Mouse (Mus musculus) heart, embryonic 14.5 days (tissue): Measurements from ENCODE around the gene Hpcal1. TPM values are rescaled to one million over a fixed set of nuclear protein-coding genes. Genes with fewer than 3 reads are reported as not detected.

ENCODE experiments used
- ATAC-seq: fragments of 200-750 bp; cut with Nextera tagmentation; 2 replicates; pipeline ENCODE4 v1.8.0; 2017; ENCODE audit warnings: low read depth, moderate TSS enrichment; ENCODE audit not compliant: insufficient number of reproducible peaks, insufficient read depth, low FRiP score
- H3K27ac ChIP-seq, 2 experiments: fragments of 200-500 bp in 1 of 2; fragments of 300-500 bp in 1 of 2; sonication (generic) in 1 of 2; replicated peaks in 1 of 2; 2 replicates each; pipeline ENCODE4 v1.5.1; 2012 to 2014; ENCODE audit warnings: low read depth in 2 of 2, low read length in 2 of 2, control low read depth in 1 of 2, mild to moderate bottlenecking in 1 of 2, mixed read lengths in 1 of 2; ENCODE audit not compliant: control insufficient read depth in 1 of 2, insufficient read depth in 1 of 2
- H3K27me3 ChIP-seq: fragments of 300-500 bp; sonication (generic); 2 replicates; pipeline ENCODE4 v1.6.1; 2014; ENCODE audit warnings: mild to moderate bottlenecking, low read length, control low read depth; ENCODE audit not compliant: control insufficient read depth, insufficient read depth
- H3K36me3 ChIP-seq: fragments of 300-500 bp; sonication (generic); 2 replicates; pipeline ENCODE4 v1.6.1; 2014; ENCODE audit warnings: mild to moderate bottlenecking, control low read depth, low read length, mixed read lengths; ENCODE audit not compliant: control insufficient read depth, insufficient read depth
- H3K4me1 ChIP-seq, 2 experiments: fragments of 200-500 bp in 1 of 2; fragments of 300-500 bp in 1 of 2; sonication (generic) in 1 of 2; 2 replicates each; pipeline ENCODE4 v1.6.1; 2012 to 2014; ENCODE audit warnings: low read length in 2 of 2, control low read depth in 1 of 2, mixed read lengths in 1 of 2; ENCODE audit not compliant: control insufficient read depth in 2 of 2, insufficient read depth in 2 of 2
- H3K4me2 ChIP-seq: fragments of 300-500 bp; sonication (generic); 2 replicates; pipeline ENCODE4 v1.6.1; 2014; ENCODE audit warnings: mild to moderate bottlenecking, low read length
- H3K4me3 ChIP-seq, 2 experiments: fragments of 200-500 bp in 1 of 2; fragments of 300-500 bp in 1 of 2; sonication (generic) in 1 of 2; 2 replicates each; pipeline ENCODE4 v1.5.1; 2012 to 2014; ENCODE audit warnings: low read length in 2 of 2, mild to moderate bottlenecking in 2 of 2, control low read depth in 1 of 2, low read depth in 1 of 2, moderate library complexity in 1 of 2; ENCODE audit not compliant: control insufficient read depth in 1 of 2, insufficient read depth in 1 of 2
- H3K9ac ChIP-seq: fragments of 300-500 bp; sonication (generic); 2 replicates; pipeline ENCODE4 v1.6.1; 2014; ENCODE audit warnings: mild to moderate bottlenecking, low read length
- H3K9me3 ChIP-seq: fragments of 300-500 bp; sonication (generic); 2 replicates; pipeline ENCODE4 v1.6.1; 2016; ENCODE audit warnings: low read length, control low read depth; ENCODE audit not compliant: control insufficient read depth
- WGBS: fragments of 180-500 bp; shearing (Covaris S2); extraction: QIAGEN DNeasy Blood & Tissue Kit; methylation state at CpG from one replicate; pipeline ENCODE4 v1.1.7; 2014; 5-methylcytosine and 5-hydroxymethylcytosine counted together
- polyA plus RNA-seq: library from polyadenylated mRNA; unstranded; fragments of >200 nt; fragmentation: Nextera tagmentation; extraction: Ambion mirVana; gene quantifications from 2 replicates; pipeline ENCODE4 v1.2.1, GENCODE M21; 2014

Hpcal1 gene
- polyA plus RNA-seq, 1 experiment from 2014 or later: 22.5 TPM

DNA sequence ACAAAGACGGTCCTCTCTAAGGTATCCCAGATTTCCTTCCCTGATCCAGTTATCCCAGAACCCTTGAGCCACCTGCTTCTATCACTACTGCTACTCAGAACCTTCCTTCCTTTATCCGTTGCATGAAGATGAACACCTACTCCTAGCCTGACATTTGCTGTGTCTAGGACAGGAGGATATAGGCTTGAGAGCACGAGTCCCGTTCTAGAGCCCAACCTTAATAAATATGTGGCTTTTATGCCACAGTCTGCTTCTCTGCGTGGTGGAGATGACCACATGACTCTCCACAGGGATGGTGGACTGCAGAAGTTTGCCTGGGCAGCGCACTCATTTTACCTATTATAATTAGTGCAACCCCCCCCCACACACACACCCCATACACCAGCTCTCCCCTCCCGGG is 16.9 kb upstream of the Hpcal1 start:
- Histone ChIP-seq H3K9me3 (no peaks in the 10 kb centered on the region), H3K4me3 (no peak overlapping the region), H3K36me3 (no peaks in the 10 kb centered on the region), H3K4me2 (no peak overlapping the region), H3K4me1 (peaks cover 7 to 10% of the 10 kb centered on the region in 2 experiments; a peak in 2 of 4 replicates), H3K9ac (no peak overlapping the region), H3K27me3 (no peaks in the 10 kb centered on the region), H3K27ac (no peak overlapping the region)
- ATAC-seq: no peak
- 37% methylated on average over 7 of the region's 7 CpGs for WGBS

DNA sequence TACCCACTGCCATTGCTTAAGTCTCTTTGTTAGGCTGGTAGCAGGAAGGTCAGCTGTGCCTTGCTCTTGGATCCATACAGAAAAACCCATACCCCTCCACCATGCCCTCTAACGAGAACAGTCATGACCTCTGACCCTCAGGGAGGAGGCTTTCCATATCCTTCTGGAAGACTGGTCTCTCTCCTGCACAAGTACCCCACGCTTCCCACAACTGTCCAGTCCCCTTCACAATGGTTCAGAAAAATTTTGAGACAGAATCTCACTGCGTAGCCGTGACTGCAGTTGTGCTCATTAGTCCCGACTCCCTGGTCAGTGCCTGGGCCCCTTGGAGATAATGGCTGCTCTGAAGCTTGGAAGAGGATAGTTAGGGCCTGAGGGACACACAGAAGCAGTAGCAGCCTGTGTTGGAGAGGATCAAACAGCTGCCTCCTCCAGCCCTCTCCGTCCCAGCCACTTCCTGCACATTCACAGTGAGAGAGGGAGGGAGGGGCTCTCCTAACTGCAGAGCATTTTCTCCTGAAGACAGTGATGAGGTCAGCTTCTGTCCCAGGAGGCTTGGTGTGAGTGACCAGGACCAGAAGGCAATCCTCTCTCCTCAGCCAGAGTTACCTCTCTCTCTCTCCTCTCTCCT is 16.4 kb upstream of the Hpcal1 start:
- no peaks in the 10 kb centered on the region for H3K36me3 ChIP-seq
- H3K4me1 ChIP-seq: peaks cover 7 to 10% of the 10 kb centered on the region in 2 experiments; a peak in 2 of 4 replicates
- no peak overlapping the region for H3K4me3 ChIP-seq
- no peaks in the 10 kb centered on the region for H3K9me3 ChIP-seq
- no peaks in the 10 kb centered on the region for H3K27me3 ChIP-seq
- no peak overlapping the region for H3K27ac ChIP-seq
- no peak overlapping the region for H3K4me2 ChIP-seq
- no peak overlapping the region for H3K9ac ChIP-seq
- no peak for ATAC-seq
- 50% methylated on average over 6 of the region's 6 CpGs for WGBS

GRCm38 (mm10) chr12:17677743-17678142 is 12.9 kb upstream of the Hpcal1 start:
- H3K27me3 ChIP-seq: no peaks in the 10 kb centered on the region
- peaks cover 7 to 10% of the 10 kb centered on the region in 2 experiments; a peak in 2 of 4 replicates for H3K4me1 ChIP-seq
- H3K27ac ChIP-seq: no peak overlapping the region
- no peak overlapping the region for H3K4me2 ChIP-seq
- no peak overlapping the region for H3K9ac ChIP-seq
- no peak for ATAC-seq
- H3K9me3 ChIP-seq: no peaks in the 10 kb centered on the region
- no peaks in the 10 kb centered on the region for H3K36me3 ChIP-seq
- 79% methylated on average over 2 of the region's 2 CpGs for WGBS
- no peak overlapping the region for H3K4me3 ChIP-seq

DNA sequence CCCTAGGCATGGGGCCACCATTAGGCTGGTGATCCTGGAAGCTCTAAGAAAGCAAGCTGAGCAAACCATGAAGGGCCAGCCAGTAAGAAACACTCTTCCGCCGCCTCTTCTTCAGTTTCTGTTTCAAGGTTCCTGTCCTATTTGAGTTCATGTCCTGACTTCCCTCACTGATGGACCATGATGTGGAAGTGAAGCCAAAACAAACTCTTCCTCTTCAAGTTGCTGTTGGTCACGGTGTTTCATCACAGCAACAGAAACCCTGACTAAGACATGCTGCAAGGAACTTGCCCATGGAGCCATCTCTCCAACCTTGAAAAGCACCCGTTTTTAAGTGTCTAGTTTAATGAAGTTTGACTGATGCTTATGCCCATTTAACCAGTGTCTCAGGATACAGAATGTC is 11.1 kb upstream of the Hpcal1 start:
- WGBS: 81% methylated on average over 4 of the region's 4 CpGs
- H3K9ac ChIP-seq: no peak overlapping the region
- H3K4me2 ChIP-seq: no peak overlapping the region
- H3K4me3 ChIP-seq: no peak overlapping the region
- H3K4me1 ChIP-seq: peaks cover 0 to under 1% of the 10 kb centered on the region in 2 experiments; a peak in 1 of 4 replicates
- H3K36me3 ChIP-seq: no peaks in the 10 kb centered on the region
- no peak for ATAC-seq
- no peak overlapping the region for H3K27ac ChIP-seq
- H3K9me3 ChIP-seq: no peaks in the 10 kb centered on the region
- no peaks in the 10 kb centered on the region for H3K27me3 ChIP-seq

DNA sequence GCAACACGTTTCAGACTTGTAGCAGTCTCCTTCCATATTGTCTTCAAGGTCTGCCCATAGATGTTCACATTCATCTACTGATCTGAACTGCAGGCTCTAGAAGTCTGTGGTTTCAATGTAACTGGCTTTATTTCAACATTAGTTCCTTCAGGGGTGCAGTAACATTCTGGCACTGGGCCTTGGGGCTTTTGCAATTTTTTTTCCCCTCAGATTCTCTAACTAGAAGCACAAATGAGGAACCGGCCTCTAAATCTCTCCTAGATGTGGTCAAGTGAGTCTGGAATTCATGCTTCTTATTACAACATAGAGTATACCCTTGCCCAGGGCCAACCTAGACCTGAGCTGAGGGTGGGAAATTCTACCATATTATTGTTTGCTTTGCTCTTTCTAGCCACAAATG is 8.5 kb upstream of the Hpcal1 start:
- 76% methylated on average over 2 of the region's 2 CpGs for WGBS
- H3K4me1 ChIP-seq: no peaks in the 10 kb centered on the region
- H3K27ac ChIP-seq: no peak overlapping the region
- ATAC-seq: no peak
- H3K36me3 ChIP-seq: no peaks in the 10 kb centered on the region
- H3K9me3 ChIP-seq: no peaks in the 10 kb centered on the region
- H3K4me3 ChIP-seq: no peak overlapping the region
- H3K9ac ChIP-seq: no peak overlapping the region
- H3K4me2 ChIP-seq: no peak overlapping the region
- H3K27me3 ChIP-seq: no peaks in the 10 kb centered on the region

DNA sequence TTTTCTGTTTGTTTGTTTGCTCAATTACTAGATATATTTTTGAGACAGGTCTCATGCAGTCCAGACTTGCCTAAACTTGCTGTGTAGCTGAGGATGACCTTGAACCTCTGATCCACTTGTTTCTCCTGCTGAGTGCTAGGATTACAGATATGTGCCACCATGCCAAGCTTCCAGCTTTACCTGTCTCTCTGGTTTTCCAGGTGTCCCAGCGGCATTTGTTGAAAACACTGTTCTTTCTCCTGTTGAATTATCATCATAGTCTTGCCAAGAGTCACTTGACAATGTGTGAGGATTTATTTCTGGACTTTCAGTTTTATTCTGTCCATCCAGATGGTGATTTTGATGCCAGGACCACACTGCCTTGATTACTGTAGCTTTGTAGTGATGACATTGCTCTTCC is 6.3 kb upstream of the Hpcal1 start:
- H3K36me3 ChIP-seq: no peaks in the 10 kb centered on the region
- no peaks in the 10 kb centered on the region for H3K27me3 ChIP-seq
- H3K9ac ChIP-seq: no peak overlapping the region
- H3K4me1 ChIP-seq: no peaks in the 10 kb centered on the region
- WGBS: 71% methylated on average over 1 of the region's 1 CpGs
- no peak overlapping the region for H3K4me2 ChIP-seq
- H3K9me3 ChIP-seq: no peaks in the 10 kb centered on the region
- no peak for ATAC-seq
- no peak overlapping the region for H3K27ac ChIP-seq
- no peak overlapping the region for H3K4me3 ChIP-seq

DNA sequence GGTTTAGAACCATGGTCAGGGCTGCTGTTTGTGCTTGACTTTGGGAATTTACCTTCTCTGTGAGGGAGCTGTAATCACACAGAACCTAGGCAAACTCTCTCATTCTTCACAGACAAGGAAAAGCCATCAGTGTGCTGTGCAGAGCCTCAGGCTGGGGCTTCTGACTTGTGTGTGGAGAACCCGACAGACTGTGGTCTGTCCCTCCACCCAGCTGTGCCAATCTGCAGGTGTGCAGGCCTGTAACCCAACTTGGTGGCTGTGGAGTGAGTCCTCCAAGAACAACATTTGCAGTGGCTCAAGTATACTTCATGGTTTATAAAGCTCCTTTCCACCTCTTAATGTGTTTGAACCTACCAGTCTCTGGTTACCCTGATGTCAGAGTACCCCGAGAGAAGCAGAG is 4.5 kb upstream of the Hpcal1 start:
- no peak overlapping the region for H3K4me2 ChIP-seq
- WGBS: 78% methylated on average over 2 of the region's 2 CpGs
- H3K27me3 ChIP-seq: no peaks in the 10 kb centered on the region
- H3K9me3 ChIP-seq: no peaks in the 10 kb centered on the region
- H3K4me1 ChIP-seq: peaks cover 2 to 7% of the 10 kb centered on the region in 2 experiments; a peak in 1 of 4 replicates
- H3K36me3 ChIP-seq: no peaks in the 10 kb centered on the region
- no peak overlapping the region for H3K27ac ChIP-seq
- no peak overlapping the region for H3K9ac ChIP-seq
- no peak for ATAC-seq
- H3K4me3 ChIP-seq: no peak overlapping the region

- no peaks in the 10 kb centered on the region for H3K36me3 ChIP-seq
- H3K27ac ChIP-seq: no peak overlapping the region
- whole genome bisulfite sequencing: 95% methylated on average over 3 of the region's 3 CpGs
Measured at GRCm38 (mm10) chr12:17688913-17689312, 1.7 kb upstream of the Hpcal1 start.

More at GRCm38 (mm10) chr12:17688913-17689312, 1.7 kb upstream of the Hpcal1 start:
- Histone ChIP-seq H3K9ac (no peak overlapping the region), H3K4me3 (no peak overlapping the region), H3K4me1 (peaks cover 5 to 16% of the 10 kb centered on the region in 2 experiments; a peak in 2 of 4 replicates), H3K9me3 (no peaks in the 10 kb centered on the region), H3K4me2 (no peak overlapping the region), H3K27me3 (no peaks in the 10 kb centered on the region)
- no peak for ATAC-seq
